Mouse (Mus musculus): ENCODE results near the gene Cenpp. TPM values are rescaled to one million over a fixed set of nuclear protein-coding genes. Genes with fewer than 3 reads are reported as not detected.

Cenpp gene
- polyA plus RNA-seq, 1 experiment from 2014 or later, result 34.0 TPM

DNA sequence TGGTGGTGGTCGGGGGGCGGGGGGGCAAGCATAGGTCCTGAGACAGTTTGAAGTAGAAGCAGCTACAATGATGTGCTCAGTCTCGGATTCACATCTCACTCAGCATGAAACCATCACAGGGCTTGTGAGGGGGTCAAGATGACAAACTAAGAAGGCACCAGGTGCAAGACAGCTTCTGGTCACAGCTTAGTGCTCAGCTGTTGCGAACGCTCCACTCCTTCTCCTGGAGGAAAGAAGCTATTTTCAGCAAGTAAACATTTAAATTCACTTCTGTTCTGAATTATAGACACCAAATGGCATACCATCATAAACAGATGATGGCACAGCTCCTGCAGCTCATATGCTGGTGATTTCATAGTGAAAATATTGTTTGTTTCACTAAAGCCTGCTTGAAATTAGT lies 167.2 kb downstream of the Cenpp start:
- Histone ChIP-seq H3K9me3 (replicated peaks) (no peaks in the 10 kb centered on the region), H3K27me3 (ENCODE audit: low read depth, poor library complexity, severe bottlenecking) (no peaks in the 10 kb centered on the region), H3K36me3 (no peaks in the 10 kb centered on the region), H3K4me1 (no peaks in the 10 kb centered on the region), H3K27ac (no peak overlapping the region), H3K4me3 (no peak overlapping the region)
- DNase-seq (ENCODE audit: low spot score), result no peak
- WGBS, result 91% methylated on average over 5 of the region's 5 CpGs

- Histone ChIP-seq H3K27me3 (ENCODE audit: low read depth, poor library complexity, severe bottlenecking) (no peaks in the 10 kb centered on the region), H3K27ac (no peak overlapping the region), H3K9me3 (replicated peaks) (no peaks in the 10 kb centered on the region), H3K4me3 (no peak overlapping the region), H3K4me1 (no peaks in the 10 kb centered on the region), H3K36me3 (no peaks in the 10 kb centered on the region)
- DNase-seq (ENCODE audit: low spot score), result no peak
- 80% methylated on average over 5 of the region's 5 CpGs for WGBS
Measured at GRCm38 (mm10) chr13:49480551-49480950, 172.0 kb downstream of the Cenpp start.

GRCm38 (mm10) chr13:49480057-49480456 lies 172.5 kb downstream of the Cenpp start:
- H3K4me3 ChIP-seq, result no peak overlapping the region
- no peaks in the 10 kb centered on the region for H3K27me3 ChIP-seq (ENCODE audit: low read depth, poor library complexity, severe bottlenecking)
- H3K9me3 ChIP-seq (replicated peaks), result no peaks in the 10 kb centered on the region
- 90% methylated on average over 2 of the region's 2 CpGs for WGBS
- no peaks in the 10 kb centered on the region for H3K36me3 ChIP-seq
- H3K27ac ChIP-seq, result no peak overlapping the region
- no peaks in the 10 kb centered on the region for H3K4me1 ChIP-seq
- DNase-seq (ENCODE audit: low spot score), result no peak

- Histone ChIP-seq H3K9me3 (replicated peaks) (no peaks in the 10 kb centered on the region), H3K27me3 (ENCODE audit: low read depth, poor library complexity, severe bottlenecking) (no peaks in the 10 kb centered on the region), H3K4me1 (no peaks in the 10 kb centered on the region), H3K4me3 (no peak overlapping the region), H3K36me3 (no peaks in the 10 kb centered on the region), H3K27ac (no peak overlapping the region)
- WGBS, result 94% methylated on average over 4 of the region's 4 CpGs
- no peak for DNase-seq (ENCODE audit: low spot score)
Measured at GRCm38 (mm10) chr13:49479399-49479798, 173.2 kb downstream of the Cenpp start.

DNA sequence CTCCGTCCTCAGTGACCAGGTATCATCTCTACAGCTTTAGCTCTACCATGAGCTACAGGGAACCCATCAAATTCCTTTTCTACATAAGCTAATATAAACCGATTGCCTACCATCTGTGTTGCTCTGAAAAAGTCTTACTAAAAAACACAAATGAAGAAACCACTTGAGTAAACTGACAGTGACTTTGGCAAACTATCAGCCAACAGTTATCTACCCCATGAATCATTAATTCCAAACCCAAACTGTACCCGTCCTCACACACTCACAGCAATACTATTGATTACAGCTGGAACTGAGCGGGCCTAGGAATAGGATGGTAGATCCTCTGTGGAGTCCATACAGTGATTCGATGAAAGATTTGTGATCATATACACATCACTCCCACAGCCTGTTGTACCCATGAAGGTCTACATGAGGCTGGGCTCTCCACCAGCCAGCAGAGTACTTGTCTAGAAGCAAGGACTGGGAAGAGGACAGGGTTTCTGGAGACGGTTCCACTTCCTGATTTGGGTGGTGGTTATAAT lies 173.7 kb downstream of the Cenpp start:
- Histone ChIP-seq H3K27me3 (ENCODE audit: low read depth, poor library complexity, severe bottlenecking) (no peaks in the 10 kb centered on the region), H3K4me1 (no peaks in the 10 kb centered on the region), H3K4me3 (no peak overlapping the region), H3K9me3 (replicated peaks) (no peaks in the 10 kb centered on the region), H3K27ac (no peak overlapping the region), H3K36me3 (no peaks in the 10 kb centered on the region)
- no peak for DNase-seq (ENCODE audit: low spot score)
- WGBS, result 92% methylated on average over 6 of the region's 6 CpGs

GRCm38 (mm10) chr13:49477887-49478286 lies 174.7 kb downstream of the Cenpp start:
- DNase-seq (ENCODE audit: low spot score), result no peak
- no peaks in the 10 kb centered on the region for H3K4me1 ChIP-seq
- no peaks in the 10 kb centered on the region for H3K36me3 ChIP-seq
- no peaks in the 10 kb centered on the region for H3K27me3 ChIP-seq (ENCODE audit: low read depth, poor library complexity, severe bottlenecking)
- no peak overlapping the region for H3K4me3 ChIP-seq
- no peaks in the 10 kb centered on the region for H3K9me3 ChIP-seq (replicated peaks)
- 86% methylated on average over 3 of the region's 3 CpGs for WGBS
- H3K27ac ChIP-seq, result no peak overlapping the region

DNA sequence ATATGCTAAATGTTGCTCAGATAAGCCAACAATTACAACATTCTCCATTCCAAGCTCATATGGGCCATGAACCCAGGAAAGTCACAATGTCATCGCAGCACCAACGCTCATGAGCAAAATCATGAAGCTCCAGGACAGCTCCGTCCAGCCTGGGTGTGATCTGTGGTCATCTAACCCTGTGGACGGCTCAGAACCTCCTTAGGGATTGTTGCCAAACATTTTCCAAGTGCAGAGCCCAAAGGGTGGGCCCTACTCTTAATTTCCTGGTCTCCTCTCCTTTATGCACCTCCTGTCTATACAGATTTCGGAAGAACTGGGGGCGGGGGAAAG lies 179.9 kb downstream of the Cenpp start:
- no peak for DNase-seq (ENCODE audit: low spot score)

DNA sequence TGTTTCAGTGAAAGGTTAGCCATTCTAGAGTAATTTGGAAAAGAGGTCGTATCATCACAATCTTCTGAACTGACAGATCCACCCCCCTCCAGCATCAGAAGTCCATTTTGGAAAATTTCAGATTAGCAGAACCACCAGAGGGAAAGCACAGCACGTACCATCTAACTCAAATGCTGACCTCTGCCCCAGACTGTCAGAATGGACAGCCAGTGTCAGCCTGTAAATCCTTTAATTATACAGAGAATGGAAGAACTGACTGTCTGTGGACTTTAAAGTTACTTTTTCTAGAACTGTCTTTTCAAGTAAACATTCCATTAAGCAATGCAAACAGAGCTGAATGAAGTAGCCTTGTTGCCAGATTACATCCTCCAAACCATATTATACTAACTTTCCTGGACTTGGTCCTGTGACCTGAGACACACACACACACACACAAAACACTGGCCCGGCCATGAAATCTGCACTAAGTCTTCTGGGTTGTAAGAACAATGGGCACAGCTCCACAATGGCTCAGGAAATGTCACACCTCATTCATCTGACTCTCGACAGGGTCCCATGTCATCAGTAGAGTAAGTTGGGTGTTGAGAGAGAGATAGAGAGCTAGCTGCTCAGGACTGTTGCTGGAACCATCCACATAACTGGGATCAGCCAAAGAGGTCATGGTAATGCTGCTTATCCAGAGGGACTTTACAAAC lies 180.5 kb downstream of the Cenpp start:
- DNase-seq (ENCODE audit: low spot score), result no peak
- no peak overlapping the region for H3K27ac ChIP-seq
- no peaks in the 10 kb centered on the region for H3K27me3 ChIP-seq (ENCODE audit: low read depth, poor library complexity, severe bottlenecking)
- H3K36me3 ChIP-seq, result no peaks in the 10 kb centered on the region
- WGBS, result 72% methylated on average over 4 of the region's 4 CpGs
- H3K4me1 ChIP-seq, result peaks cover 3% of the 10 kb centered on the region; the same call in 1 of the 2 replicates
- H3K9me3 ChIP-seq (replicated peaks), result no peaks in the 10 kb centered on the region
- H3K4me3 ChIP-seq, result no peak overlapping the region

More for the DNA sequence above, 179.9 kb downstream of the Cenpp start:
- Histone ChIP-seq H3K4me3 (no peak overlapping the region), H3K9me3 (replicated peaks) (no peaks in the 10 kb centered on the region), H3K27ac (no peak overlapping the region), H3K4me1 (peaks cover 1% of the 10 kb centered on the region; the same call in 1 of the 2 replicates), H3K36me3 (no peaks in the 10 kb centered on the region), H3K27me3 (ENCODE audit: low read depth, poor library complexity, severe bottlenecking) (no peaks in the 10 kb centered on the region)
- 95% methylated on average over 6 of the region's 6 CpGs for WGBS

GRCm38 (mm10) chr13:49470806-49471205 lies 181.8 kb downstream of the Cenpp start:
- Histone ChIP-seq H3K9me3 (replicated peaks) (no peaks in the 10 kb centered on the region), H3K27ac (no peak overlapping the region), H3K4me3 (no peak overlapping the region), H3K4me1 (peaks cover 3% of the 10 kb centered on the region; the same call in 1 of the 2 replicates), H3K27me3 (ENCODE audit: low read depth, poor library complexity, severe bottlenecking) (no peaks in the 10 kb centered on the region), H3K36me3 (0 out of 2 replicates have a peak, but pooled peaks cover under 1% of the 10 kb centered on the region)
- 84% methylated on average over 4 of the region's 4 CpGs for WGBS
- no peak for DNase-seq (ENCODE audit: low spot score)

- H3K36me3 ChIP-seq, result peaks cover 5% of the 10 kb centered on the region
- H3K4me1 ChIP-seq, result peaks cover 3% of the 10 kb centered on the region; the same call in 1 of the 2 replicates
- no peak for DNase-seq (ENCODE audit: low spot score)
- H3K27me3 ChIP-seq (ENCODE audit: low read depth, poor library complexity, severe bottlenecking), result no peaks in the 10 kb centered on the region
- no peaks in the 10 kb centered on the region for H3K9me3 ChIP-seq (replicated peaks)
- 88% methylated on average over 4 of the region's 4 CpGs for WGBS
- H3K4me3 ChIP-seq, result no peak overlapping the region
- no peak overlapping the region for H3K27ac ChIP-seq
Measured at GRCm38 (mm10) chr13:49470319-49470718, 182.3 kb downstream of the Cenpp start.

DNA sequence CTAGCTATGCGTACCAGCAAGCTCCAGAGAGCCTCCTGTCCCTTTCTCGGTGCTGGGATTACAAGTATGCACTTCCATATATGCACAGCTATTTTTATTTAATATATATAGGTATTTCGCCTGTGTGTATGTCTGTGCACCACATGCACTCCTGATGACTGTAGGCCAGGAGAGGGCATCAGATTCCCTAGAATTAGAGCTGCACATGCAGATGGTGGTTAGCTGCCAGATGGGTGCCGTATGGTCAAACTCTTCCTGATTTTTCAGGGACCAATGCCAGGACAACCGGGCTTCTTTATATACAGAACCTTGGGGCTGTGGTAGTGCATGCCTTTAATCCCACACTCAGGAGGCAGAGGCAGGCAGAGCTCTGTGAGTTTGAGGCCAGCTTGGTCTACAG lies 183.6 kb downstream of the Cenpp start:
- H3K27ac ChIP-seq, result no peak overlapping the region
- 96% methylated on average over 5 of the region's 5 CpGs for WGBS
- peaks cover 3% of the 10 kb centered on the region; the same call in 1 of the 2 replicates for H3K4me1 ChIP-seq
- H3K27me3 ChIP-seq (ENCODE audit: low read depth, poor library complexity, severe bottlenecking), result no peaks in the 10 kb centered on the region
- H3K36me3 ChIP-seq, result peaks cover 18% of the 10 kb centered on the region
- no peak for DNase-seq (ENCODE audit: low spot score)
- H3K9me3 ChIP-seq (replicated peaks), result no peaks in the 10 kb centered on the region
- H3K4me3 ChIP-seq, result no peak overlapping the region

DNA sequence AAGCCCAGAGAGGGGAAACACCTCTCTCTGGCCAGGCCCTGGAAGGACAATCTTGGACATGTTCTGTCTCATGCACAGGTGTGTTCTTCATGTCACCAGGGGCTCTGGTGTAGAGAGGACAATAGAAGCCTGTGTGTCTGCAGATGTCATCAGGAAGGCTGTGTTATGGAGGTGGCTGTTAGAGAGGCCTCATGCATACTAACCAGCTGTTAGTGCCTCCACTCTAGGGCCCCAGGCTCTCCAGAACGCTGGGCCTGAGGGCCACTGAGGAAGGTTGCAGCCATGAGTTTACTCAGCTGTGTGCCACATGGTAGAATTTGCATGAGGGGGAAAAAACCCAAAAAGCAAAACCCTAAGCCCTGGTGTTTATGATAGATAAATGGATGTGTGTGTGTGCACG lies 185.0 kb downstream of the Cenpp start:
- 83% methylated on average over 2 of the region's 2 CpGs for WGBS
- Histone ChIP-seq H3K27ac (no peak overlapping the region), H3K36me3 (peaks cover 30% of the 10 kb centered on the region), H3K27me3 (ENCODE audit: low read depth, poor library complexity, severe bottlenecking) (no peaks in the 10 kb centered on the region), H3K4me3 (no peak overlapping the region), H3K9me3 (replicated peaks) (no peaks in the 10 kb centered on the region), H3K4me1 (peaks cover 3% of the 10 kb centered on the region; the same call in 1 of the 2 replicates)
- no peak for DNase-seq (ENCODE audit: low spot score)

DNA sequence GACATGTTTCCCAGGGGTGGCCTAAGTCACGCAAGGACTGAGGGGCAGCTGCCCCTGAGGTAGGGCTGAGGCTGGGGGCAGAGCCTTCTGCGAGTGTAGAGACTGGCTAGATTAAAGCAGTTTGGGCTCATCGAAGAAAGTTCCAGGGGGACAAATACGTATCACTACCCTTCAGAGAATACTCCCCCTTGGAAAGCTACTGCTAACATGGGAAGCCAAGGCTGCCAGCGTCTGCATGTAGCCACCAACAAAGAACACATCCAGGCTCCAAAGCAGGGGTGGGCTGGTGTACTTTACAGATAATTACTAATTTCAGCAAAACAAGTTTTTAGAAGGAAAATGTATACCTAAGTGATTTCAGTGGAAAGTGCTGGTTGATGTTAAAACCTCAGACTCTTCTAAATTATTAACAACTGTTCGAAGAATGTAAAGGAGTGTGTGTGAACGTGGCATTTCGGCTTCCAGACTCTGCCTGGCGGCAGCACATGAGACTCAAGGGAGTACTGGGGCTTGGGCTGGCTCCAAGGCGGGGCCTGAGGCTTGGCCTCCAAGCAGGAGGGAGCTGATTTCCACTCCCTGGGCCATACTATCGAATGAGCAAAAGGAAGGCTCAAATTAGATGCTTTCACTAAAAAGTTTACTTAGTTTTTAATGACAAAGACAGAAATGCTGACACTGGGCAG lies 186.1 kb downstream of the Cenpp start:
- Histone ChIP-seq H3K27ac (peak overlapping the region; percentile 46; the same call in 1 of the 2 replicates), H3K36me3 (peaks cover 41% of the 10 kb centered on the region), H3K4me1 (peaks cover 3% of the 10 kb centered on the region; the same call in 1 of the 2 replicates), H3K4me3 (no peak overlapping the region), H3K9me3 (replicated peaks) (no peaks in the 10 kb centered on the region), H3K27me3 (ENCODE audit: low read depth, poor library complexity, severe bottlenecking) (no peaks in the 10 kb centered on the region)
- no peak for DNase-seq (ENCODE audit: low spot score)
- WGBS, result 83% methylated on average over 11 of the region's 11 CpGs

All from limb, embryonic 10.5 days (tissue).